Mouse (Mus musculus) ES-Bruce4 (cell line): Measurements from ENCODE around the gene Shprh.

Source experiments
- CTCF ChIP-seq: IDR thresholded peaks from one replicate; pipeline ENCODE4 v1.8.1; 2011; ENCODE audit warnings: low read depth, low read length
- EP300 ChIP-seq: IDR thresholded peaks from 2 replicates; pipeline ENCODE4 v1.6.1; 2011; ENCODE audit warnings: low read depth, low read length; ENCODE audit not compliant: insufficient read depth
- POLR2A ChIP-seq: IDR thresholded peaks from one replicate; pipeline ENCODE4 v1.8.1; 2011; ENCODE audit warnings: low read length; ENCODE audit not compliant: insufficient read depth

DNA sequence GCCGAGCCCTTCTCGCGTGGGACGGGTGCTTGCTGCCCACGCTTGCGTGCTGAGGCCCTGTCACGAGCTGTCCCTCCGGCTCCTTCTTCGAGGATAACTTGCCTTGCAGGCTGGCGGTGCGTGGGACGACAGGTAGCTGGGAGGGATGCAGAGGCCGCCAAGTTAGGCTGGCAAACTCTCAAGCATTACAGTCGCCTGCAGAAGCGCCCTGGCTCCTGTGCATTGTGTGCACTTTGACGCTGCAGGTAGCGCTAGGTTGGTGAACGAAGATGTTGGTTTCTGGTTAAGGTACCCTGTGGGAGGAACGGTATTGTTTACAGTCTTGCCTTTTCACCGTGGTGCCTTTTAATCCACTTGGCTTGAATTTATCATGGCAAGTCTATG, 507 bp downstream of the Shprh start:
- TF ChIP-seq CTCF = no peak
- TF ChIP-seq POLR2A = no peak
- TF ChIP-seq EP300 = no peak
